Mouse (Mus musculus): ENCODE results near the gene Esrra.

The Esrra gene

DNA sequence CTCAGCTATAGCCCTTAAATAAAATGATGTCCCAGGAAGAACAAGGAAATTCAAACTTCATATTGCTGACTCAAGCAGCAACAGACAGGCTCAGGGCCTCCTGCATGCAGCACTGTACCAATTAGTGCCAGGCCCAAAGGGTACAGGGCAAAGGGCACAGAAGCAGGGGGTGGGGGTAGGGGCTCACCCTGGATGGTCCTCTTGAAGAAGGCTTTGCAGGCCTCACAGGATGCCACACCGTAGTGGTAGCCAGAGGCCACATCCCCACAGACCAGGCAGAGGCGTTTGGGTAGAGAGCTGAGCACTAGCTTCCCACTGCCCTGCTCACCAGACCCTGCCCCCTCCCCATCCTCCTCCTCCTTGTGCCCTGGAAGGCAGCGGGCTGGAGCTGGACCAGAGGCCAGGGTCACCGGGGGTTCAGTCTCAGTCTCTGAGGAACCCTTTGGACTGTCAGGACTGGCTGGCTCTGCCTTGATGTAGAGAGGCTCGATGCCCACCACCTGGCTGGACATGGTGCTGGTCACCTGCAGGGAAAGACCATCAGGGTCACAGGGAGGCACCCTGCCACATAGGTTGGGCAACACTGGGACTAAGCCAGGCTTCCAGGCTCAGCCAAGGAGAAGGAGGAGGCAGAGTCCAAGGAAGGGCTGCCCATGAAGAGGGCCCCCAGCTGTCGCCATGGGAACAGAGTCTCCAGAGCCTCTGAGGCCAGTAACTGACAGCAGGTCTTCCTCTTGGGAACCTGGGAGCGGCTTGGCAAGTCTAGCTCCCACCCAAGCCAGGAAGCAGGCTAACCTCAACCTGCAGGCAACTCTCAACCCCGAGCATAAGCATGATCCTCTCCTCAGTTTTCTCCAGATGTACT, 1.5 kb downstream of the Esrra start:
- DNase-seq (ENCODE audit: low spot score), result no peak

DNA sequence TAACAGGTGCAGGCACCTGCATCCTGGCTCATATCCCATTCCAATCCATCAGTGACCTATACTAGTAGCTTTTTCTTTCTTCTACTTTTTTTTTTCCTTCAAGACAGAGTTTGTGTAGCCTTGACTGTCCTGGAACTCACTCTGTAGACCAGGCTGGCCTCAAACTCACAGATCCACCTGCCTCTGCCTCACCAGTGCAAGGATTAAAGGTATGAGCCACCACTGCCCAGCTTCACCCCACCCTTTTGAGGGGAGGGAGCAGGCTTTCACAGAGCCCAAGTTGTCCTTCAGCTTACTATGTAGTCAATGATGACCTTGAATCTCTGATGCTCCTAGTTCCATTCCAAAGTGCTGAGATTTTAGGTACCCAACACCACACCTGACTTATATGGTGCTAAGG, 2.2 kb downstream of the Esrra start:
- DNase-seq (ENCODE audit: low spot score), result no peak

DNA sequence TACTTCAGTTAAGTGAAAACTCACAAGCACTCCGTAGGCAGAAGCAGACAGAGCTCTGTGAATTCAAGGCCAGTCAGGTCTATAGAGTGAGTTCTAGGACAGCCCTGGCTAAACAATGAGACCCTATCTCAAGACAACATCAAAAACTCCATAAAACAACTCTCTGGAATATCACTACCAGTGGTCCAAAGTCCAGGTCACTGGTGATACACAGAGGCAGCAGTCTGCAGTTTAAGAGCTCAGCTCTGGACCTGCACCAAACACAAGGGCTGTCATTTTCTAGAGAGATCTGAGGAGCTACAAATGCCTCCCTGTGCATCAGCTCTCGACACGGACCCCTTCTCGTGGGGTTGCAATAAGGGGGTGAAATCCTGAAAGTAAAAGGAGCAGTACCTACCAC, 3.3 kb downstream of the Esrra start:
- no peak for DNase-seq (ENCODE audit: low spot score)

DNA sequence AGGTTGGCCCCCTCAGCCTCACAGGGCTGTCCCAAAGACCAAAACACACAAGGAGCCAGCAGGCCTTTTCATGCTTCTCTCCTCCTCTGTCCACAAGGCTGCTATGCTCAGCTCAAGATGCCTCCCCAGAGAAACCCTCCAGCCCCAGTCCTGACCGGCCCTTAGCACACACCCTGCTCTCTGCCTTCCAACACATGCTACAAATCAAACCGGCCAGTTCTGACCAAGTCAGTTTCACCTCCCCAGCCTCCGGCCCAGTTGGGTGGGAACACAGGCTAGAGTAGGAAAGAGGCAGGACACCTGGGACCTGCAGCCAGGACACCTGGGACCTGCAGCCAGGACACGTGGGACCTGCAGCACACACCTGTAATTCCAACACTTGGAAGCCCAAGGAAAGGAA, 5.1 kb downstream of the Esrra start:
- no peak for DNase-seq (ENCODE audit: low spot score)

DNA sequence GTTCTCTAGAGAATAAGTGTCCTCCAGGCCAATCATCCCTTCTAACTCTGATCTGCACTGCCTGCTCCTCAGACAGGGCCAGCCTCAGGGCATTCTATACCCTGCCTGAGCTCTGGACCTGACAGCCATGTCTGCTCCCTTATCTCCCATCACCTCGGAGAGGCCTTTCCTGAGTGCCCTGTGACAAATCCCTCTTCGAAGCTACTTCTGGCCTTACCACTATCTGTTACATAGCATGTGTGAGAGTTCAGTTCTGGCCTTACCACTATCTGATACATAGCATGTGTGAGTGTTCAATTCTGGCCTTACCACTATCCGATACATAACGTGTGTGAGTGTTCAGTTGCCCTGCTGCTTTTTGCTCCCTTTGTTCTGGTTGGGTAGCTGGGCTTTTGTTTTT, 6.3 kb downstream of the Esrra start:
- DNase-seq (ENCODE audit: low spot score), result no peak

DNA sequence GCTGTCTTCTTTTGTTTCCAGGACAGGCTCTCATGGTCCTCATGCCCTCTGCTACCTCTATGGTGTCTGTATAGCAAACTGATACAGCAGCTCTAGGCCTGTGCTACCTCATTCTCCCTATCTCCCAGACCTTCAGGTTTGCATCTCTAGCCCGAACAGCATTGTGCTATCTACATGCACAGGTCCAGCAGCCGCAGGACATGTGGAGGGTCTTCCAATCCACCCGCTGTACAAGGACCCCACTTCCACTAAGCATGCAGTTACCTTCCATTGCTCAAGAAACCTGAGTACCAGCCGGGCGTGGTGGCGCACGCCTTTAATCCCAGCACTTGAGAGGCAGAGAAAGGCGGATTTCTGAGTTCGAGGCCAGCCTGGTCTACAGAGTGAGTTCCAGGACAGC, 7.1 kb downstream of the Esrra start:
- no peak for DNase-seq (ENCODE audit: low spot score)

DNA sequence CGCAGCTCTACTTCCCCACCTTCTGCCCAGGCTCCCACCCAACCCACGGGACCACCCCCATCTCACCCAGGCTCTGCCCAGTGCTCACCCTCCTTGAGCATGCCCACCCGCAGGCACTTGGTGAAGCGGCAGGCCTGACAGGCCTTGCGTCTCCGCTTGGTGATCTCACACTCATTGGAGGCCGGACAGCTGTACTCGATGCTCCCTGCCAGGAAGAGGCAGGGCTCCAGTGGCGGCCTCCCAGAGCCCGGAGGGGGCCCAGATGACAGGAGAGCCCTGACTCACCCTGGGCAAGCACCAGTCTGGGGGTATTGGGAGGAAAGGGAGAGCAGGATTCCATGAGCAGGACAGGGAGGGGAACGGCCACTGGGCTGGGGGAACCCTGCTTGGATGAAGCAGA, 7.6 kb downstream of the Esrra start:
- no peak for DNase-seq (ENCODE audit: low spot score)

DNA sequence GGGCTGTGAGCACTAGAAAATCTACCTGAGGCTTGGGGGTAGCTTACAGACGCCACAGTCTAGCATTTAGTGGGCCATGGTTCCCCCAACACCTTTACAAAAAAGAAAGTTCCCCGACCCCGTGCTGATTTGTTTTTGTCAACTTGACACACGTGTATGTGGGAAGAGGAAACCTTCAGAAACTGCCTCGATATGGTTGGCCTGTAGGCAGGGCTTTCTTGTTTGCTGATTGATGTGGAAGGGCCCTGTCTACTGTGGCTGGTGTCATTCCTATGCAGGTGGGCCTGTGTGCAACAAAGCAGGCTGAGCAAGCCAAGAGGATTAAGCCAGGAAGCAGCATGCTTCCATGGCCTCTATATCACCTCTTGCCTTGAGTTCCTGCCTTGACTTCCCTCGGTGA, 8.6 kb downstream of the Esrra start:
- DNase-seq (ENCODE audit: low spot score), result no peak

DNA sequence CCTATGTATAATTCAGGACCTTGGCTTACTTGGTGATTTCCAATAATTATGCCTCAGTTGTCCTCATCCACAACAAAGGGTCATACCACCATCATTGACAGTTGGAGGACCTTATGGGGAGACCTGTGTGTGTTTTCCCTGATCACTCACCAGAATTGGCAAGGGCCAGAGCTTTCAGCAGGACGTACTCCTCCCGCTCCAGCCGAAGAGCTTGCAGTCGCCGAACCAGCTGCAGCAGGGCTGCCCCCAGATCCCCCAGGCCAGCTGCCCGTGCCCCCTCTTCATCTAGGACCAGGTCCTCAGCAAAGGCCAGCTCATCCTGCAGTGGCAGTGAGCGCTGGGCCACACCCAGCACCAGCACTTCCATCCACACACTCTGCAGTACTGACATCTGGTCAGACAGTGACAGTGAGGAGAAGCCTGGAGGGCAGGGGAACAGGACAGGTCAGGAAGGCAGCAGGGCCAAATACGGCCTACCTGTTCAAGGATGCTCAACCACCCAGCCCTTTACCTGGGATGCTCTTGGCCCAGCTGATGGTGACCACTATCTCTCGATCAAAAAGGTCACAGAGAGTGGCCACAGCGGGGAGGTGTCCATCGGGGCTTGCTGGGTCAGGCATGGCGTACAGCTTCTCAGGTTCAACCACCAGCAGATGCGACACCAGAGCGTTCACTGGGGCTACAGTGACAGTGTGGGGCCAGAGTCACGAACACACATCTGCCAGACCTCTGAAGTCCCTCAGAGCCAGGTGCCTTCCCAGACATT, 9.2 kb downstream of the Esrra start:
- DNase-seq (ENCODE audit: low spot score), result no peak

DNA sequence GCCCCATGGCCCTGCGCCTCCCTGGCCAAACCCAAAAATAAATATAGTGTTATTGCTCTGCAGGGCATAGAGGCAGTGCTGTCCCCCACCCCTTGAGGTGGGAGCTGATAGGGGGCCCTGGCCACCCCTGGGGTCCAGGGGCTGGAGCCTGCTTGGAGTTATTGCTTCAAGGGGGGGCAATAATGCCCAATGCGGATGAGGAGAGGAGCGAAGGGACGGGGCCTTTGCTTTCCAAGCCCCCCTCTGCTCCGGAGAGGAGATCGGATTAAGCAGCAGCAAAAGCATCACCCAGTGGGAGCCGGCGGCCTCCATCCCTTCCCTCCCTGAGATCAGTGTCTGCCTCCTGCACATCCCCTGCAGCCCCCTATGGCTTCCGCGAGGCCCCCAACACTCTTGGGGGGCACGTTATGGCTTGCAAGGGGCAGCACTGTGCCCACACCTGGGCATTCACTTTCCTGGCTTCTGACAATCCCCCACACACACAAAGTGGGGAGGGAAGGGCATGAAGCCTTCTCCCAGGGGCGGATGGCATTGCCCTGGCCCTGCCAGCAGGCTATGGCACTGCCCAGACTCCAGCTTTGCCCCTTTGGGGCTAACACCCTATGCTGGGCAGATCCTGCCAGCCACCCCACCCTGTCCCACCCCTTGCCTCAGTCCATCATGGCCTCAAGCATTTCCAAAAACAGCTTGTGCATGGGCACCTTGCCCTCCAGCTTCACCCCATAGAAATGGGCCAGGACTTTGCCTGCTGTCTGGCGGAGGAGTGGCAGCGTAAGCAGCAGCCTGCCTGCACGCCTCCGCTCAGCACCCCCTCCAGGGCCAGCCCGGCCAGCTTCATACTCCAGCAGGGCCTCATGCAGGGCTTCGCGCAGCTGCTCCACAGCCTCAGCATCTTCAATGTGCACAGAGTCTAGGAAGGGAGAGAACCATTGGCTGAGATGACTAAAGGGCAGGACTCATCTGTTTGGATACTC, 10.2 kb downstream of the Esrra start:
- DNase-seq (ENCODE audit: low spot score), result no peak

DNA sequence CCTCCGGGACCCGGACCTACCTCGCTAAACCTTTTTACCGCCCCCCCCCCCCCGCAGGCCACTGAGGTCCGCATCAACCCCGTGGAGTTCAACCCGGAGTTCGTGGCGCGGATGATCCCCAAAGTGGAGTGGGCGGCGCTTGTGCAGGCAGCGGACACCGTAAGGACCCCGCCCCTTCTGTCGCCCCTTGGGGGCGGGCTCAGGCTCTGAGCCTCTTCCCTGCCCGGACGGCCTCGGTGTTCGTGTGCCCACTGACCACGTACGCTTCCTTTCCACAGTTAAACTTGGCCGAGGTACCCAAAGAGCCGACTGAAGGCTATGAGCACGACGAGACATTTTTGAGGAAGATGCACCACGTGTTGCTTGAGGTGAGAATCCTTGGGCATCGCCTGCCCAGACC, 11.3 kb downstream of the Esrra start:
- peak; percentile 40 for DNase-seq (ENCODE audit: low spot score)

DNA sequence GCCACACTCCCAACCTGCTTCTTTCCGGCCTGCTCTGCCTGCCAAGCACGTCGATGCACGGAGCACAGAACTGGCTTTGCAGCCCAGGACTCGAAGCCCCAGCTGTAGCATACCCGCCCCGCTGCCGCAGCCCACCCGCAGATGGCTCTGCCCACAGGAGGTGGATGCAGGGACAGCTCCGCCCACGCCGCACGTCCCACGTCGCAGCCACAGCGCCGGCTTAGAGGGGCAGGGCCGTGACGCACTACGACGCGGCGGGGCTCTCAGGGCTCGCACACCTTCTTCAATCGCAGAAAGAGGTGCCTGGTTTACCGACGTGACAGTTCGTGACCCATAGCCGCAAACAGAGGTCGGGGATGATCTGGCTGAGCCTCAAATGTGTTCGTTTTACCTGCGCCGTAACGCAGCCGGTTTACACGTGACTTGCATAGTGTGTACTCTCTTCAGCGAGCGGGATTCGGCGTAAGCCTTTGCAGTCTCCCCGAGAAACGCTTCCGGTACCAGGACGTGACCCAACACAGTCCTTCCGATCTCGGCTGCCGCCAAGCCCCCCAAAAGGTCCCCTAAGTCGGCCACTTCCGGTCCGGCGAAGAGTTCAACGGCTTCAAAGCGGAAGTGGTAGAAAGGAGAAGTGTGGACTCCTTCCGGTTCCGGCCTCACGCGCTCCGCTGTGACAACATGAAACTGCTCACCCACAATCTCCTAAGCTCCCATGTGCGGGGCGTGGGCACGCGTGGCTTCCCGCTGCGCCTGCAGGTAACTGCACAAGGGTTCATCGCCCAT, 11.9 kb downstream of the Esrra start, which contains the start of the genes Trmt112 and Prdx5:
Gene Trmt112 (plus strand): TSS at position 192 of the 783 bp plus-strand sequence.
Gene Prdx5 (minus strand): TSS at position 600 of the 783 bp plus-strand sequence.
- peak; percentile 75 for DNase-seq (ENCODE audit: low spot score)

DNA sequence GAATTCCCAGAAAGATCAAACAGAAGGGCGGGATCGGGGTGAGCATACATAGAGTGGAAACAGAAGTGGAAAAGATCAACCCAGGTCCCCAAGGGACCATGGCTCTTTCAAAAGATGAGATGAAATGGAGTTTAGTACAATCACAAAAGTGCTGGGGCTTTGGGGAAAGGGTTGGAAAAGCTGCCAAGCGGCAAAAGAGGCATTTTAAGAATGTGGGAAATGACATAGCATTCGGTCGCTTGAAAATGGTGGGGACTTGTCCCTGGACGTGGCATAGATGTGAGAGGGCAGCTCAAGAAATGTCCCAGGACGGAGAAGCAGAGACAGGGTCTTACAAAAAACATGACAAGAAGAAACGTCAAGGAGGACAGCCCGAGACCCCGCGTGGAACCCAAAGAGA, 12.6 kb downstream of the Esrra start:
- DNase-seq (ENCODE audit: low spot score), result no peak

DNA sequence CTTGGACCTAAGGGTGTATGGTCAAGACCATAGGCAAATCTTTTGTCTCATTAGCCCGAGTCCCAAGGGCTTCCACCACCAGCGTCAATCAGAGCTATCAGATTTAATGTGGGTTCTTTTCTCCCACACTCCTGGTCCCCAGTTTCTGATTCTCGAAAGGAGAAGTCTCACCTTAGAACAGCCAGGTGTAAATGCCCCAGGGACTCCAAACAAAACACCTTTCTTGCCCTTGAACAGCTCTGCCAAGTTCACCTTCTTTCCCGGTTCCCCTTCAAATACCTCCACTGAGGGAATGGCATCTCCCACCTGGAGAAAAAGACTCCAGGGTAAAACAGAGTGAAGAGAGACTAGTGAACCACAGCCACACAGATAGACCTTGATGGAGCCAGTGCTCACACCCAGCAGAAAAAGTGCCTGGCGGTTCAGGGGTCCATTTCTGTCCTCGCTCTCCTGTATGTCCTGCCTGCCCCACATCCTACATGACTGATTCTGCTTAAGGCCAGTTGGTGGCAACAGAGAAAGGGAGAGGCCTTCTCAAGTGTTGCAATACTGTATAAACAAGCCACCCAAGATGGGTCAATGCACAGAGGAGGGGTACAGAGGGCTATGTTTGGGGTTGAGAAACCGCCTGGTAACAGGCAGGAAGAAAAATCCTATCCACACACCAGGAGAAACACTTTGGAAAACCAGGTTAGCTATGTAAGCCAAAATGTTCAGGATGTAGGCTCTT, 13.6 kb downstream of the Esrra start:
- no peak for DNase-seq (ENCODE audit: low spot score)

DNA sequence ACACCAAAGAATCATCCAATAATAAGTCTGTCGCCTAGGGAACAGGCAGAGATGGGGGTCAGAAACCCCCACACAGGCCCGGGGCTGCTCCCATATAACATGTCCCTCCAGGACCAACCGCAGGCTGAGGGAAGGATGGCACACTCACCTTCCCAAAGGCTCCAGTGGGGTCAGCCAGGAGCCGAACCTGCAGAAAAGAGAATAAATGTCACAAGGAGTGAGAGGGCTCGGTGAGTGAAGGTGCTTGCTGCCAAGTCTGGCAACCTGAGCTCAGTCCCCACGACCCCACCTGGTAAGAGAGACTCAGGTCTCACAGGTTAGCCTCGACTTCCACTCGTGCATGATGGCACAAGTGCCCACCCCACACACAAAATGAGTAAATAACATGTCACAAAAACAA, 14.5 kb downstream of the Esrra start:
- no peak for DNase-seq (ENCODE audit: low spot score)

DNA sequence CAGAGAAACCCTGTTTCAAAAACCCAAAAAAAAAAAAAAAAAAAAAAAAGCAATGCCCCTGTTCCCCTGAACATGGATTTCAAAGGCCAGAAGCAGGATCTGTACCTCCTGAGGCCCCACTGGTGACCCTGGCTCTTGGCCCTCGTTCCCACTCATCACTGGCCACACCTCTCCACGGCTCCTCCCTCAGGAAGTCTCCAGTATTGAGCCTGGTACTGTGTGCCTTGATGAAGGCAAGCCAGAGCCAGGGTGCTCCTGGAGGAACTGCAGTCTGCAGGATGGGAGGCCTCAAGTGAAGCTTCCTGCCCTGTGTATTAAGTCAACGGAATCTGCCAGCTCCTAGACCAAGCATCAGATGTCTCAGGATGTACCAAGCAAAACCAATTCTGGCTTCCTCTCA, 15.4 kb downstream of the Esrra start:
- no peak for DNase-seq (ENCODE audit: low spot score)

DNA sequence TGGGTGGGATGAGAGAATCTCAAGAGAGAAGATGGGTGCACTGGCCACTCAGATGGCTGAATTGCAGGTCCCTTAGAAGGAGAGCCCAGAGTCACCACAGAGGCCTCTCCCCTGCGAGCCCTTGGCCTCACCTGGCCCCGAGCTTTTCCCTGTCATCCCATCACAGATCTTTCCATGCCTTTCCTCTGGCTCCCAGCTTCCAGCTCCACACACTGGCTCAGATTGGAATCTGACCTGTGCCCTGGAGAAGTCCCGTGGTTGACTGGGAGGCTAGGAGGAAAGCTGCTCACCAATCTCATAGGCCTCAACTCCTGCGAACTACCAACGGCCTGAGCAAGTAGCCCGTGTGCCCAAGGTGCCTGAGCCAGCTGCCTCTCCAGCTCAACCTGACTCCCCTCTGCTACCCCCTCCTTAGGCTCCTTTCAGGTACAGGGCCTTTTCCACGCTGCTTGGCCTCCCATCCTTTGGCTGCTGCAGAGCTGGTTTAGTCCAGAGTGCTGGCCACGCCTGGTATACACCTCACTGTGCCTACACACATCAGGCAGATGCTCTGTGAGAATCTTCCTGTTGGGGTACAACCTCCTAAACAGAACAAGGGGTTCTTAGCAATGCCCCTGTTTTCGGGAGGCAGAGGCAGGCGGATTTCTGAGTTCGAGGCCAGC, 16.0 kb downstream of the Esrra start:
- no peak for DNase-seq (ENCODE audit: low spot score)

DNA sequence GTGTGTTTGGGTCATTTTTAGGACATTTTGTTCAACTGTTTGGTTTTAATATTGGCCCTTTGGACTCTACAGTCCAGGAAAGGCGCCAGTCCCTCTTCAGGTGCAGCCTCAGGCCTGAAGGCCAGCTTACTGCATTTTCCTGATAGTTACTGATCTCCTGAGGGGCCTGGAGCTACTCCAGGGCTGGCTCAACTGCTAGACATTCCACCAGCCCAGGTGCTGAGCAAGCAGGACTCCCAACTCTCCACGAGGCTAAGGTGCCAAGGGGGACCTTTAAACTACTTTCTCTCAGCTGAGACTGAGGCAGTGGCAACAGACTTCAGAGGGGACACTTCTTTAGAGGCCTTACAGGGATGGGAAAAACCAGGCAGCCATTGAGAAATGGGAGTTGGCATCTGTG, 16.8 kb downstream of the Esrra start:
- DNase-seq (ENCODE audit: low spot score), result no peak

DNA sequence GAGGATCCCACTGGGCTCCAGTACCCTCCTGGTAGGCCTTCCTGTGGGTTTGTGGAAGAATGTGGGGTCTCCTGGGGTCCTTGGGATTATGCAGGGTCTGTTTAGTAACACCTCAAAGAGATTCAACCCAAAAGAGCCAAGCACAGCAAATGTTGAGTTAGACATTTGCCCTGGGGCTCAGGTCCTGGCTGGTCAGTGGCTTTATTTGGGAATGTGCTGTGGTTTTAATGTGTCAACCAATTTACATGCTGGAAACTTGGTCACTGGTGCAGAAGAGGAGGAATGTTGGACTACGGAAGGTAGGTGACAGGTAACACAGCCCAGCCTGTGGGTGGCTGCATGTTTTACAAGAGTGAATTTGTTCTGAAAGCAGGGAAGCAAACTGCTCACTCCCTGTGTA, 18.6 kb downstream of the Esrra start:
- DNase-seq (ENCODE audit: low spot score), result no peak

DNA sequence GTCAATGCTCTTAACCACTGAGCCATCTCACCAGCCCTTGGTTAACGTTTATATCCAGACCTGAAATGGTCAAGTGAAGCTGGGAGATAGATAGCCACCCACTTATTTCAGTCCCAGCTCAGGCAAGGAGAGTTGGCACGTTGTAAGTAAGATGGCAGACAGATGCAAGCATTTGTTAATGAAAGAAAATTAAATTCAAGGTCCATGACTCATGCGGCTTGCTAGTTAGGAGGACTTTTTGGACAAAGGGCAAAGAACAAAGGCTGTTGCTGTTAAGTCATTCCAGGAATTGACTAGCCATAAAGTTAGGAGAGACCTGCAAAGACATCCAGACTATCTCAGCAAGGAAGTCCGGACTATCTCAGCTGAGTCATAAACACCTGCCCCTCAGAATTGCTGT, 22.0 kb downstream of the Esrra start:
- DNase-seq (ENCODE audit: low spot score), result no peak
